Mouse (Mus musculus): Measurements from ENCODE around the gene 1700018B08Rik.

GRCm38 (mm10) chr8:121527751-121528150 lies 16.4 kb downstream of the 1700018B08Rik start:
- TF ChIP-seq CTCF (IDR thresholded peaks at IDR 0.05; ENCODE audit: low read depth): no peak
- no peak for TF ChIP-seq EP300 (IDR thresholded peaks at IDR 0.05; ENCODE audit: low read depth)

All from liver, embryonic 14.5 days (tissue).